Mouse (Mus musculus): Measurements from ENCODE around the gene Gm38392. TPM values are rescaled to one million over a fixed set of nuclear protein-coding genes. Genes with fewer than 3 reads are reported as not detected.

The Gm38392 gene
- total and polyA plus RNA-seq, 2 experiments from 2014 or later: 0.24 TPM; not detected in 1

DNA sequence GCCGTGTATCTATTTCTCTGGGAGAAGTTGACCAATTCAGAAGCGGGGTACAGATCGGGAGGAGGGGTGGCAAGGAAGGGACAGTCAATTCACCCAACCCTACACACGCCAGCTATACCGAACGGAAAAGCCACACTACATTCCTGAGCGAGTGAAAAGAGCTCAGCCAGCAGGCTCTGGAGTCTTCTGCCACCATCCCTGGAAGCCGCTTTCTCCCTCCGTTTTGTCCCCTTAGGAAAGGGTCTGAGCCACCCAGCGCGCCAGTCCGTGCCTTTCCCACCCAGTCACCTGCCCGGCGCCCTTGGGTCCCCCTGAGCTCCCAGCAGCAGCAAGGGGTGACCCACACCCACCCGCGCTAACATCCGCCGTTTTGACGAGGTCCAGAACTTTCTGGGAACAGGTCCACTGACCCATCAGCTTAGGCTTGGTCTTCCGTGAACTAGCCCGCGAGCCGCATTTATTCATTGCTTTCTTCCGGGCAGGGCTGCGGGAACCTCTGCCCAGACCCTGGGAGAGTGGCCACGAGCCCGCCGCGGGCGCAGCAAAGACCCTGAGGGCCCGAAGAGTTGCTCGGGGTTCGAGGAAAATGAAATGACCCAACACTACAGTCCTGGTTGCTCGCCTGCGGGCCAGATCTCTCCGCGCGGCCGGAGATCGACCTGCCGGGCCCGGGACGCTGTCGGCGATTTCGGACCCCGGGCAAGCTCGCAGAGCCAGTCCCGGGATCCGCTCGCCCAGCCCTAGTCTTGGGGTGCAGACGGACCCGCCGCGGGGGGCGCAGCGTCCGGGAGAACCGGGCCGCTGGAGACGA, 86.6 kb downstream of the Gm38392 start:
- DNase-seq (ENCODE audit: low spot score): peak; percentile 55
- H3K27me3 ChIP-seq (ENCODE audit: insufficient read depth, low read length): no peaks in the 10 kb centered on the region
- H3K36me3 ChIP-seq (ENCODE audit: insufficient read depth, low read length): no peaks in the 10 kb centered on the region

DNA sequence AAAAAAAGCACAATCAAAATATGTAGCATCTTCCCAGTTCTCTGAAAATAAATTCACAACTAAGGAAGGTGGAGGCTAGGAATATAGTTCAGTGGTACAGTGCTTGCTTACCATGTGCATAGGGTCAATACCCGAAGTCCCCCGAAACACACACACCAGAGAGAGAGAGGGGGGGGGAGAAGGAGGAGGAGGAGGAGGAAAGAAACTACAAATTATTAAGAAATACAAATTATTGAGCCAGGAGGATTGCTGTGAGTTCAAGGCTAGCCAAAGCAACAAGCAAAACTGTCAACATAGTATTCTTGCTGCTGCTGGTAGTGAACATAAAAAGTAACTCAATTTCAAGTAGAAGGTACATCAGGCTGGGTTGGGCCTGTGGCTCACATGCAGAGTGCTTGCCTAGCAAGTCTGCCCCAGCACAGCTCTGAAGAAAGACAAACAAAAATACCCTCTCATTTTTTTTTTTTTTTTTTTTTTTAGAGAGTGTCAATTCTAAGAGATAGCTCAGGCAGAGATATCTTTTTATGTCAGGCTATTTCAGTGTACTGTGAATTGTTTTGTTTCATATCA, 87.4 kb downstream of the Gm38392 start:
- no peak for TF ChIP-seq CTCF (IDR thresholded peaks at IDR 0.05; ENCODE audit: low read depth)
- Histone ChIP-seq H3K4me3 (ENCODE audit: low read length) (peak overlapping the region; percentile 63), H3K4me1 (ENCODE audit: insufficient read depth, low read length) (peaks cover 37% of the 10 kb centered on the region), H3K27ac (peak overlapping the region; percentile 94), H3K36me3 (ENCODE audit: insufficient read depth, low read length) (no peaks in the 10 kb centered on the region), H3K4me2 (ENCODE audit: low read depth, low read length) (peak overlapping the region; percentile 95), H3K9ac (replicated peaks; ENCODE audit: low read length) (peak overlapping the region; percentile 97; the same call in 1 of the 2 replicates), H3K9me3 (ENCODE audit: low read length) (no peaks in the 10 kb centered on the region), H3K27me3 (ENCODE audit: insufficient read depth, low read length) (no peaks in the 10 kb centered on the region)
- DNase-seq (ENCODE audit: low spot score) (no peak), ATAC-seq (no peak)
- WGBS: 36% methylated on average over 2 of the region's 2 CpGs

More for the DNA sequence above, 86.6 kb downstream of the Gm38392 start:
- Histone ChIP-seq H3K4me2 (ENCODE audit: low read depth, low read length) (peak overlapping the region; percentile 95), H3K27ac (peak overlapping the region; percentile 94), H3K9me3 (ENCODE audit: low read length) (no peaks in the 10 kb centered on the region), H3K4me3 (ENCODE audit: low read length) (peak overlapping the region; percentile 63), H3K4me1 (ENCODE audit: insufficient read depth, low read length) (peaks cover 44% of the 10 kb centered on the region), H3K9ac (replicated peaks; ENCODE audit: low read length) (peak overlapping the region; percentile 97)
- peak; percentile 36; the same call in 1 of the 2 replicates for ATAC-seq
- no peak for TF ChIP-seq CTCF (IDR thresholded peaks at IDR 0.05; ENCODE audit: low read depth)
- under 1% methylated on average over 61 of the region's 61 CpGs for WGBS

DNA sequence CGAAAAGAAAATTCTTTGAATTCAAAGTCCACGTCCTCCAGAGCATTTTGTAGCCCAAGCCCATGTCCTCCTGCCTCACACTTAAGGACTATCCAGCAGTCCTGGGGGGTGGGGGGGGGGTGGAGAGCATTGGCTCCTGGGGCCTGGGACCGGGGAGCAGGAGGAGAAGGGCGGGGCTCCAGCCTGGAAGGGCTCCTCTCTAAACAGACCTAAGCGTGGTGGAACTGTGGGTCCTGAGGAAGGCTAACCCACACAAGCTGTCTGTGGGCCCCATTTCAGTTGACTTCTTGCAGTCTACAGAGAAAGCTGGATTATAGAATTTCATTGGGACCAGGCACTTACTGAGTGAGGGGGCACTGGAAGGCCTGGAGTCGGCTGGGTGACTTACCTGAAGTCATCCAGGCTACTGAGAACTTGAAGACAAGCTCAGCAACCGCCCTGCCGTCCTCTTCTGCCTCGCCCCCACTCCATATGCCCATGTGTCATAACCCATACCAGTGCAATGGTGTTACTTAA, 88.4 kb downstream of the Gm38392 start:
- H3K36me3 ChIP-seq (ENCODE audit: insufficient read depth, low read length): no peaks in the 10 kb centered on the region
- H3K27ac ChIP-seq: peak overlapping the region; percentile 60
- H3K27me3 ChIP-seq (ENCODE audit: insufficient read depth, low read length): no peaks in the 10 kb centered on the region
- H3K4me2 ChIP-seq (ENCODE audit: low read depth, low read length): peak overlapping the region; percentile 24
- DNase-seq (ENCODE audit: low spot score): no peak
- no peak for TF ChIP-seq CTCF (IDR thresholded peaks at IDR 0.05; ENCODE audit: low read depth)
- peak overlapping the region; percentile 33 for H3K9ac ChIP-seq (replicated peaks; ENCODE audit: low read length)
- no peak overlapping the region for H3K4me3 ChIP-seq (ENCODE audit: low read length)
- H3K9me3 ChIP-seq (ENCODE audit: low read length): no peaks in the 10 kb centered on the region
- WGBS: 16% methylated on average over 9 of the region's 9 CpGs
- no peak for ATAC-seq
- peaks cover 26% of the 10 kb centered on the region for H3K4me1 ChIP-seq (ENCODE audit: insufficient read depth, low read length)

DNA sequence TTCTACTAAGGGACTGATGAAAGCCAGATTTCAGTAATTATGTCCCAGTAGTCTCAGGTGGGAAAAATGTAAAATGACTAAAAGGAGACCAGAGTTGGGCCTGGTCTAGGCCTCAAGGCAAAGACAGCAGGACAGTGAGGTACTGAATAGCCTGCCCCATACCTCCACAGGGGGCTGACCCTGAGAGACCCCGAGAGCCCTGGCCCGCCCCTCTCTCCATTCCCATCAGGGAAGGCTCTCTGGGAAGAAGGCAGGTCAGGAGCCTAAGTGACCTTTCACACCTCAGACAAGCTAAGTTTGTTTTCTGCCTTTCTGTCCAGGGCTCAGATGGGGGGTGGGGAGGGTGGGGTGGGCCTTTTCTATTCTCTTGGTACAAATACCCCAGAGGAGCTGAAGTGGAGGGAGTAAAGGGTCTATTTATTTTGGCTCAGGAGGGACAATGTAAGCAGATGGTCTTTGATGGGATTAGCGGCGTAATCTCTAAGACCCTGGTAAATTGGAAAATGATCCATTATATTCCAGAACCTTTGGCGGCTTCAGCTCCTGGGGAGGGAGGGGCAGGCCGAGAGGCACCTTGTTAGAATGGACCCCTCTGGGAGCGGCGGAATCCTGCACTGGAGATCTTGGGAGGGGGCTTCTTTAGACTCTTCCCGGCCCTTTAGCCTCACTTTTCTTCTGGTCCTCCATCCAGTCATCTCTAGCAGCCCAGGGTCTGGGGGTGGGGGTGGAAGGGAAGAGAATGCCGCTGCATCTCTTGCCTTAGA, 89.1 kb downstream of the Gm38392 start:
- Histone ChIP-seq H3K9ac (replicated peaks; ENCODE audit: low read length) (peak overlapping the region; percentile 33; the same call in 1 of the 2 replicates), H3K27ac (peak overlapping the region; percentile 60), H3K9me3 (ENCODE audit: low read length) (no peaks in the 10 kb centered on the region), H3K36me3 (ENCODE audit: insufficient read depth, low read length) (no peaks in the 10 kb centered on the region), H3K4me1 (ENCODE audit: insufficient read depth, low read length) (peaks cover 24% of the 10 kb centered on the region), H3K4me3 (ENCODE audit: low read length) (no peak overlapping the region), H3K4me2 (ENCODE audit: low read depth, low read length) (peak overlapping the region; percentile 24), H3K27me3 (ENCODE audit: insufficient read depth, low read length) (no peaks in the 10 kb centered on the region)
- no peak for TF ChIP-seq CTCF (IDR thresholded peaks at IDR 0.05; ENCODE audit: low read depth)
- DNase-seq (ENCODE audit: low spot score) (no peak), ATAC-seq (no peak)
- 25% methylated on average over 10 of the region's 10 CpGs for WGBS

Small RNA genes lying within 50 kb of the gene (microRNA-seq; reads per million reads assigned to microRNA genes)
- gene Gm25641 (0 reads per million in 2 experiments), gene Mir3093 (28.6 to 37.9 reads per million in 2 experiments), gene Mir9-1 (0 reads per million in 2 experiments)

Other genes starting within 250 kb of the Gm38392 start
- 6.3 and 9.0 TPM in 2 replicates for gene Gpatch4, start 244.1 kb downstream of the Gm38392 start, total RNA-seq (2014; rRNA removed)
- 31.7 and 33.5 TPM in 2 replicates for gene Gpatch4, start 244.1 kb downstream of the Gm38392 start, polyA plus RNA-seq (2015; fragmentation: Nextera tagmentation; extraction: Ambion mirVana)
- 87.7 and 90.0 TPM in 2 replicates for gene Naxe, start 228.7 kb downstream of the Gm38392 start, total RNA-seq (2014; rRNA removed)
- gene Naxe, start 228.7 kb downstream of the Gm38392 start, polyA plus RNA-seq (2015; fragmentation: Nextera tagmentation; extraction: Ambion mirVana): 172 and 174 TPM in 2 replicates
- gene Ttc24, start 208.9 kb downstream of the Gm38392 start, total RNA-seq (2014; rRNA removed): not detected in 2 replicates
- not detected in 2 replicates for gene Ttc24, start 208.9 kb downstream of the Gm38392 start, polyA plus RNA-seq (2015; fragmentation: Nextera tagmentation; extraction: Ambion mirVana)
- gene Iqgap3, start 205.2 kb downstream of the Gm38392 start, total RNA-seq (2014; rRNA removed): 8.0 and 9.6 TPM in 2 replicates
- gene Iqgap3, start 205.2 kb downstream of the Gm38392 start, polyA plus RNA-seq (2015; fragmentation: Nextera tagmentation; extraction: Ambion mirVana): 2.9 and 3.6 TPM in 2 replicates
- gene Mef2d, start 144.8 kb downstream of the Gm38392 start, total RNA-seq (2014; rRNA removed): 44.0 and 50.3 TPM in 2 replicates
- 13.4 and 19.2 TPM in 2 replicates for gene Mef2d, start 144.8 kb downstream of the Gm38392 start, polyA plus RNA-seq (2015; fragmentation: Nextera tagmentation; extraction: Ambion mirVana)
- 0.94 and 1.0 TPM in 2 replicates for gene Rhbg, start 32.5 kb downstream of the Gm38392 start, total RNA-seq (2014; rRNA removed)
- 0.37 and 0.43 TPM in 2 replicates for gene Rhbg, start 32.5 kb downstream of the Gm38392 start, polyA plus RNA-seq (2015; fragmentation: Nextera tagmentation; extraction: Ambion mirVana)
- gene Tsacc, start 9.8 kb upstream of the Gm38392 start, total RNA-seq (2014; rRNA removed): not detected in 2 replicates
- 10.5 and 10.6 TPM in 2 replicates for gene Tsacc, start 9.8 kb upstream of the Gm38392 start, polyA plus RNA-seq (2015; fragmentation: Nextera tagmentation; extraction: Ambion mirVana)
- gene Cct3, start 9.9 kb upstream of the Gm38392 start, total RNA-seq (2014; rRNA removed): 231 and 236 TPM in 2 replicates
- gene Cct3, start 9.9 kb upstream of the Gm38392 start, polyA plus RNA-seq (2015; fragmentation: Nextera tagmentation; extraction: Ambion mirVana): 388 and 401 TPM in 2 replicates
- 54.9 and 76.9 TPM in 2 replicates for gene Glmp, start 37.8 kb upstream of the Gm38392 start, total RNA-seq (2014; rRNA removed)
- 135 and 142 TPM in 2 replicates for gene Glmp, start 37.8 kb upstream of the Gm38392 start, polyA plus RNA-seq (2015; fragmentation: Nextera tagmentation; extraction: Ambion mirVana)
- 0.52 and 0.54 TPM in 2 replicates for gene Tmem79, start 48.9 kb upstream of the Gm38392 start, total RNA-seq (2014; rRNA removed)
- 1.1 and 1.5 TPM in 2 replicates for gene Tmem79, start 48.9 kb upstream of the Gm38392 start, polyA plus RNA-seq (2015; fragmentation: Nextera tagmentation; extraction: Ambion mirVana)
- 78.8 and 98.1 TPM in 2 replicates for gene Smg5, start 49.0 kb upstream of the Gm38392 start, total RNA-seq (2014; rRNA removed)
- 42.9 and 43.0 TPM in 2 replicates for gene Smg5, start 49.0 kb upstream of the Gm38392 start, polyA plus RNA-seq (2015; fragmentation: Nextera tagmentation; extraction: Ambion mirVana)
- 8.3 and 10.1 TPM in 2 replicates for gene Paqr6, start 77.4 kb upstream of the Gm38392 start, total RNA-seq (2014; rRNA removed)
- 8.6 and 10.3 TPM in 2 replicates for gene Paqr6, start 77.4 kb upstream of the Gm38392 start, polyA plus RNA-seq (2015; fragmentation: Nextera tagmentation; extraction: Ambion mirVana)
- gene Bglap3, start 85.5 kb upstream of the Gm38392 start, total RNA-seq (2014; rRNA removed): not detected in 2 replicates
- gene Bglap3, start 85.5 kb upstream of the Gm38392 start, polyA plus RNA-seq (2015; fragmentation: Nextera tagmentation; extraction: Ambion mirVana): 0.15 TPM in 1 of 2 replicates, not detected in the other
- gene Bglap2, start 91.5 kb upstream of the Gm38392 start, total RNA-seq (2014; rRNA removed): not detected in 2 replicates
- not detected in 2 replicates for gene Bglap2, start 91.5 kb upstream of the Gm38392 start, polyA plus RNA-seq (2015; fragmentation: Nextera tagmentation; extraction: Ambion mirVana)
- gene Bglap, start 97.3 kb upstream of the Gm38392 start, total RNA-seq (2014; rRNA removed): not detected in 2 replicates
- not detected in 2 replicates for gene Bglap, start 97.3 kb upstream of the Gm38392 start, polyA plus RNA-seq (2015; fragmentation: Nextera tagmentation; extraction: Ambion mirVana)
- gene Pmf1, start 123.1 kb upstream of the Gm38392 start, total RNA-seq (2014; rRNA removed): 39.4 and 60.4 TPM in 2 replicates
- 47.2 and 48.4 TPM in 2 replicates for gene Pmf1, start 123.1 kb upstream of the Gm38392 start, polyA plus RNA-seq (2015; fragmentation: Nextera tagmentation; extraction: Ambion mirVana)
- gene Slc25a44, start 137.9 kb upstream of the Gm38392 start, total RNA-seq (2014; rRNA removed): 68.3 and 68.6 TPM in 2 replicates
- 31.9 and 34.1 TPM in 2 replicates for gene Slc25a44, start 137.9 kb upstream of the Gm38392 start, polyA plus RNA-seq (2015; fragmentation: Nextera tagmentation; extraction: Ambion mirVana)
- gene Sema4a, start 174.0 kb upstream of the Gm38392 start, total RNA-seq (2014; rRNA removed): 39.4 and 45.2 TPM in 2 replicates
- gene Sema4a, start 174.0 kb upstream of the Gm38392 start, polyA plus RNA-seq (2015; fragmentation: Nextera tagmentation; extraction: Ambion mirVana): 25.4 and 26.5 TPM in 2 replicates
- gene Lmna, start 222.7 kb upstream of the Gm38392 start, total RNA-seq (2014; rRNA removed): 59.7 and 60.8 TPM in 2 replicates
- 59.1 and 61.1 TPM in 2 replicates for gene Lmna, start 222.7 kb upstream of the Gm38392 start, polyA plus RNA-seq (2015; fragmentation: Nextera tagmentation; extraction: Ambion mirVana)
- 52.3 and 54.5 TPM in 2 replicates for gene Mex3a, start 245.2 kb upstream of the Gm38392 start, total RNA-seq (2014; rRNA removed)
- 13.9 and 15.3 TPM in 2 replicates for gene Mex3a, start 245.2 kb upstream of the Gm38392 start, polyA plus RNA-seq (2015; fragmentation: Nextera tagmentation; extraction: Ambion mirVana)